Mouse (Mus musculus) CH12.LX (cell line): ENCODE results near the gene Tcp11. TPM values are rescaled to one million over a fixed set of nuclear protein-coding genes. Genes with fewer than 3 reads are reported as not detected.

Source experiments
- DNase-seq: peaks from one replicate; pipeline ENCODE4 v3.0.0-alpha.2; 2013; ENCODE audit errors: extremely low read depth
- H3K27ac ChIP-seq: 2 replicates; pipeline ENCODE4 v1.5.1; 2012; ENCODE audit warnings: low read depth, mild to moderate bottlenecking, control low read depth, moderate library complexity; ENCODE audit not compliant: insufficient read depth
- H3K27me3 ChIP-seq: replicated peaks from 2 replicates; pipeline ENCODE3; 2012; ENCODE audit warnings: inconsistent platforms
- H3K36me3 ChIP-seq, 2 experiments: replicated peaks in 1 of 2; 2 replicates each; pipeline versions ENCODE3 to v1.6.1; 2012; ENCODE audit warnings: inconsistent platforms in 1 of 2, low read length in 1 of 2, mild to moderate bottlenecking in 1 of 2, mixed read lengths in 1 of 2, moderate library complexity in 1 of 2; ENCODE audit not compliant: control insufficient read depth in 1 of 2, insufficient read depth in 1 of 2
- H3K4me1 ChIP-seq, 2 experiments: 2 replicates each; pipeline ENCODE4 v1.6.1; 2012; ENCODE audit warnings: inconsistent platforms in 1 of 2, moderate library complexity in 1 of 2; ENCODE audit not compliant: insufficient read depth in 2 of 2, control insufficient read depth in 1 of 2
- H3K4me2 ChIP-seq: 2 replicates; pipeline ENCODE4 v1.6.1; 2012; ENCODE audit warnings: low read depth, mild to moderate bottlenecking, control low read depth; ENCODE audit not compliant: poor library complexity, insufficient read depth, severe bottlenecking
- H3K4me3 ChIP-seq, 3 experiments: fragments of 150-350 bp in 1 of 3; sonication (generic) in 1 of 3; replicated peaks in 1 of 3; 2 replicates each; pipeline versions ENCODE3 to v1.5.1; 2011 to 2012; ENCODE audit warnings: low read depth in 2 of 3, low read length in 2 of 3, mild to moderate bottlenecking in 2 of 3, moderate library complexity in 2 of 3, control low read depth in 1 of 3, improper control_type of control experiment in 1 of 3, inconsistent platforms in 1 of 3, mixed read lengths in 1 of 3; ENCODE audit not compliant: poor library complexity in 1 of 3
- H3K79me2 ChIP-seq: replicated peaks from 2 replicates; pipeline ENCODE4 v1.6.1; 2012; ENCODE audit warnings: mild to moderate bottlenecking, moderate library complexity; ENCODE audit not compliant: control insufficient read depth, poor library complexity, insufficient read depth, severe bottlenecking; ENCODE audit errors: extremely low read depth
- H3K9ac ChIP-seq: 2 replicates; pipeline ENCODE4 v1.6.1; 2012; ENCODE audit warnings: low read depth, mild to moderate bottlenecking, control low read depth, moderate library complexity; ENCODE audit not compliant: insufficient read depth
- H3K9me3 ChIP-seq: replicated peaks from 2 replicates; pipeline ENCODE3; 2012; ENCODE audit warnings: low read length, inconsistent platforms, mixed read lengths
- CTCF ChIP-seq, 2 experiments: IDR thresholded peaks in 1 of 2; conservative IDR thresholded peaks in 1 of 2; 2 replicates each; pipeline ENCODE4 v1.5.1; 2011 to 2012; ENCODE audit warnings: low read depth in 2 of 2, low read length in 2 of 2, improper control_type of control experiment in 1 of 2, inconsistent platforms in 1 of 2, mild to moderate bottlenecking in 1 of 2, moderate library complexity in 1 of 2
- ETS1 ChIP-seq: conservative IDR thresholded peaks from 2 replicates; pipeline ENCODE4 v1.6.1; 2012; ENCODE audit warnings: low read depth, mild to moderate bottlenecking, inconsistent platforms, low read length, improper control_type of control experiment, moderate library complexity
- HCFC1 ChIP-seq: IDR thresholded peaks from 2 replicates; pipeline ENCODE4 v1.6.1; 2012; ENCODE audit warnings: low read depth, mild to moderate bottlenecking, inconsistent platforms, low read length, improper control_type of control experiment
- MAX ChIP-seq: IDR thresholded peaks from 2 replicates; pipeline ENCODE4 v1.6.1; 2011; ENCODE audit warnings: low read length, improper control_type of control experiment
- MAZ ChIP-seq: IDR thresholded peaks from 2 replicates; pipeline ENCODE4 v1.6.1; 2012; ENCODE audit warnings: low read depth, mild to moderate bottlenecking, inconsistent platforms, low read length, improper control_type of control experiment, moderate library complexity
- MXI1 ChIP-seq: IDR thresholded peaks from 2 replicates; pipeline ENCODE4 v1.6.1; 2011; ENCODE audit warnings: mild to moderate bottlenecking, low read depth, low read length, improper control_type of control experiment
- MYC ChIP-seq: IDR thresholded peaks from 2 replicates; pipeline ENCODE4 v1.6.1; 2011; ENCODE audit warnings: low read depth, mild to moderate bottlenecking, improper control_type of control experiment, low read length
- NRF1 ChIP-seq: IDR thresholded peaks from 2 replicates; pipeline ENCODE4 v1.6.1; 2014; ENCODE audit warnings: low read depth, mild to moderate bottlenecking, inconsistent platforms, low read length, improper control_type of control experiment, moderate library complexity
- RCOR1 ChIP-seq: conservative IDR thresholded peaks from 2 replicates; pipeline ENCODE4 v1.6.1; 2012; ENCODE audit warnings: low read depth, mild to moderate bottlenecking, inconsistent platforms, low read length, improper control_type of control experiment
- SMC3 ChIP-seq: IDR thresholded peaks from 2 replicates; pipeline ENCODE4 v1.6.1; 2011; ENCODE audit warnings: low read depth, low read length, improper control_type of control experiment
- TBP ChIP-seq: conservative IDR thresholded peaks from 2 replicates; pipeline ENCODE4 v1.6.1; 2011; ENCODE audit warnings: low read depth, low read length, improper control_type of control experiment
- TCF12 ChIP-seq: IDR thresholded peaks from 2 replicates; pipeline ENCODE4 v1.6.1; 2014; ENCODE audit warnings: low read depth, mild to moderate bottlenecking, inconsistent platforms, low read length, improper control_type of control experiment
- UBTF ChIP-seq: IDR thresholded peaks from 2 replicates; pipeline ENCODE4 v1.6.1; 2012; ENCODE audit warnings: low read depth, mild to moderate bottlenecking, inconsistent platforms, low read length, improper control_type of control experiment, moderate library complexity
- USF1 ChIP-seq: IDR thresholded peaks from 2 replicates; pipeline ENCODE4 v1.6.1; 2014; ENCODE audit warnings: low read depth, mild to moderate bottlenecking, inconsistent platforms, low read length, improper control_type of control experiment
- USF2 ChIP-seq: conservative IDR thresholded peaks from 2 replicates; pipeline ENCODE4 v1.6.1; 2011; ENCODE audit warnings: low read depth, low read length, improper control_type of control experiment
- dilution Hi-C: fragments of 300-500 bp; cut with MboI; formaldehyde crosslinking; loops from 2 replicates; pipeline ENCODE4 v1.14.3; 2020; ENCODE audit warnings: low sequenced_read_pairs; ENCODE audit not compliant: extremely low pct_unique_long_range_greater_than_20kb, extremely low pct_ligation_motif_present
- in situ Hi-C: fragments of 300-500 bp; cut with MboI; formaldehyde crosslinking; loops from 3 replicates; pipeline ENCODE4 v1.14.3; 2019; ENCODE audit warnings: low sequenced_read_pairs, low pct_ligation_motif_present, low pct_unique_long_range_greater_than_20kb, mixed read lengths
- polyA plus RNA-seq: library from polyadenylated mRNA; unstranded; fragments of >175 nt; gene quantifications from 2 replicates; pipeline ENCODE4 v1.2.1, GENCODE M21; 2012; ENCODE audit warnings: low read depth; ENCODE audit not compliant: insufficient read length
- total RNA-seq, 2 experiments: library from RNA; depleted of rRNA; stranded (reverse); fragments of 300-350 nt in 1 of 2; fragments of >200 nt in 1 of 2; gene quantifications; 2 replicates each; pipeline ENCODE4 v1.2.3; 2012 to 2014

Tcp11 gene
- total and polyA plus RNA-seq, 3 experiments: not detected

- Histone ChIP-seq H3K36me3 (peaks cover 0 to 23% of the 10 kb centered on the region in 2 experiments), H3K27ac (no peak overlapping the region), H3K4me3 (no peak overlapping the region), H3K27me3 (no peaks in the 10 kb centered on the region), H3K4me2 (no peak overlapping the region), H3K4me1 (peaks cover 8 to 25% of the 10 kb centered on the region in 2 experiments), H3K9ac (no peak overlapping the region), H3K9me3 (no peaks in the 10 kb centered on the region), H3K79me2 (no peaks in the 10 kb centered on the region)
- TF ChIP-seq TCF12 (no peak), NRF1 (no peak), MXI1 (no peak), MYC (no peak), MAZ (no peak), HCFC1 (no peak), SMC3 (no peak), UBTF (no peak), RCOR1 (no peak), ETS1 (no peak), USF2 (no peak), MAX (no peak), CTCF (conservative IDR thresholded peaks at IDR 0.05 in 1 of 2, IDR thresholded peaks at IDR 0.05 in 1 of 2; ENCODE audit: low read depth in 2 of 2, low read length in 2 of 2) (no peak), USF1 (no peak), TBP (no peak)
- no peak for DNase-seq
- in situ Hi-C loops (no loop called here), dilution Hi-C loops (no loop called here)
Measured at GRCm38 (mm10) chr17:28018344-28018743, 62.1 kb downstream of the Tcp11 start.

Other genes starting within 250 kb of the Tcp11 start
- 154 and 173 TPM in 2 replicates for gene Snrpc, start 242.5 kb downstream of the Tcp11 start, total RNA-seq (2012; rRNA removed)
- 165 and 171 TPM in 2 replicates for gene Snrpc, start 242.5 kb downstream of the Tcp11 start, total RNA-seq (2014; rRNA removed)
- gene Snrpc, start 242.5 kb downstream of the Tcp11 start, polyA plus RNA-seq: 184 and 194 TPM in 2 replicates
- gene Uhrf1bp1, start 224.2 kb downstream of the Tcp11 start, total RNA-seq (2012; rRNA removed): 9.8 and 13.1 TPM in 2 replicates
- 5.7 and 6.0 TPM in 2 replicates for gene Uhrf1bp1, start 224.2 kb downstream of the Tcp11 start, total RNA-seq (2014; rRNA removed)
- gene Uhrf1bp1, start 224.2 kb downstream of the Tcp11 start, polyA plus RNA-seq: 12.2 and 13.6 TPM in 2 replicates
- 9.0 and 9.3 TPM in 2 replicates for gene Anks1, start 171.3 kb downstream of the Tcp11 start, total RNA-seq (2012; rRNA removed)
- 5.1 and 5.8 TPM in 2 replicates for gene Anks1, start 171.3 kb downstream of the Tcp11 start, total RNA-seq (2014; rRNA removed)
- 8.2 and 9.3 TPM in 2 replicates for gene Anks1, start 171.3 kb downstream of the Tcp11 start, polyA plus RNA-seq
- gene Taf11, start 170.8 kb downstream of the Tcp11 start, total RNA-seq (2012; rRNA removed): 36.9 and 45.9 TPM in 2 replicates
- 41.1 and 44.0 TPM in 2 replicates for gene Taf11, start 170.8 kb downstream of the Tcp11 start, total RNA-seq (2014; rRNA removed)
- gene Taf11, start 170.8 kb downstream of the Tcp11 start, polyA plus RNA-seq: 70.9 and 74.7 TPM in 2 replicates
- gene Scube3, start 61.5 kb upstream of the Tcp11 start, total RNA-seq (2012; rRNA removed): 0.08 and 0.50 TPM in 2 replicates
- gene Scube3, start 61.5 kb upstream of the Tcp11 start, total RNA-seq (2014; rRNA removed): not detected in 2 replicates
- 0.10 and 0.19 TPM in 2 replicates for gene Scube3, start 61.5 kb upstream of the Tcp11 start, polyA plus RNA-seq
- 7.6 and 14.7 TPM in 2 replicates for gene Zfp523, start 96.5 kb upstream of the Tcp11 start, total RNA-seq (2012; rRNA removed)
- gene Zfp523, start 96.5 kb upstream of the Tcp11 start, total RNA-seq (2014; rRNA removed): 2.5 and 3.7 TPM in 2 replicates
- 10.1 and 12.5 TPM in 2 replicates for gene Zfp523, start 96.5 kb upstream of the Tcp11 start, polyA plus RNA-seq
- gene Def6, start 127.1 kb upstream of the Tcp11 start, total RNA-seq (2012; rRNA removed): 56.9 and 81.8 TPM in 2 replicates
- 31.3 and 33.3 TPM in 2 replicates for gene Def6, start 127.1 kb upstream of the Tcp11 start, total RNA-seq (2014; rRNA removed)
- gene Def6, start 127.1 kb upstream of the Tcp11 start, polyA plus RNA-seq: 53.6 and 57.4 TPM in 2 replicates
- 4.1 and 7.3 TPM in 2 replicates for gene Ppard, start 152.1 kb upstream of the Tcp11 start, total RNA-seq (2012; rRNA removed)
- 1.8 and 2.9 TPM in 2 replicates for gene Ppard, start 152.1 kb upstream of the Tcp11 start, total RNA-seq (2014; rRNA removed)
- gene Ppard, start 152.1 kb upstream of the Tcp11 start, polyA plus RNA-seq: 12.7 and 15.5 TPM in 2 replicates
- gene Fance, start 232.9 kb upstream of the Tcp11 start, total RNA-seq (2012; rRNA removed): 26.9 and 29.6 TPM in 2 replicates
- gene Fance, start 232.9 kb upstream of the Tcp11 start, total RNA-seq (2014; rRNA removed): 11.4 and 17.4 TPM in 2 replicates
- 35.8 and 37.9 TPM in 2 replicates for gene Fance, start 232.9 kb upstream of the Tcp11 start, polyA plus RNA-seq
- gene Rpl10a, start 247.8 kb upstream of the Tcp11 start, total RNA-seq (2012; rRNA removed): 3,510 and 4,144 TPM in 2 replicates
- gene Rpl10a, start 247.8 kb upstream of the Tcp11 start, total RNA-seq (2014; rRNA removed): 2,222 and 3,467 TPM in 2 replicates
- gene Rpl10a, start 247.8 kb upstream of the Tcp11 start, polyA plus RNA-seq: 1,605 and 1,846 TPM in 2 replicates